Mouse (Mus musculus): ENCODE data around the gene Iqsec3. TPM values are rescaled to one million over a fixed set of nuclear protein-coding genes. Genes with fewer than 3 reads are reported as not detected.

Iqsec3 gene
- total RNA-seq (2021), result 1 to 10 TPM; 5.5 to 6.4 TPM
- long read RNA-seq, experiment 1, partial matches to known transcripts, result 2 of 3 reads
- long read RNA-seq, experiment 1, other reads (novel, unspliced or antisense), result 1 of 3 reads
- long read RNA-seq, experiment 2, partial matches to known transcripts, result 0 of 5 reads
- long read RNA-seq, experiment 2, other reads (novel, unspliced or antisense), result 5 of 5 reads

DNA sequence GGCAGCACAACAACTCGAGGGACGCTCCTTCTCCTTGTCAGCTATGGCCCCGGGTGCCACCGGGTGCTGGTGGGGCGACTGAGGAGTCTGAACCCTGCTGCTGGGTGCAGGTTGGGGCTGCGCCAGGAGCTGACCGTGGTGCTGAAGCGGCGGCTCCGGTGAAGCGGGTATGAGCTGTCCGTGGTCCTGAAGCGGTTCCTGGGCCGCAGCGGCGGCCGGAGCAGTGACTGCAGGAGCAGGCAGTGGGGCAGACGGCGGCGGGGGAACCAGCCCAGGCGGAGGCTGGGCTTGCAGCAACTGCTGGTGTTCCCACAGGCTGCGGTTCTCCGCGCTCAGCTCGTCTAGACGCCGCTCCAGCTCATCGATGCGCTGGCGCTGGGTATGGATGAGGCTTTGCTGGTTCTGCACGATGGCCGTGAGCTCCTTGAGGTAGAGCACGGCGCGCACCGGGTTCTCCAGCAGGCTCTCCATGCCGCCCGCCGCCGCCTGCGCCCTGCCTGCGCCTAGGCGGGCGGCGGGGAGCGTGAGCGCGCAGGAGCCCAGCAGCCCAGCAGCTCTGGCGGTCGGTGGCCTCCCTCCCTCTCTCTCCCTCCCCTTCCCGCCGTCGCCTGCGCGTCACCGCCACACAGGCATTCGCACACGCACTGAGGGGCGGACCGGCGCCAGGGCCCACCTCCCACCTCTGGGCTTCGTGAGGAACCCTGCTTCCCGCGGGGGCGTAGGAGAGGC, at the start of gene Iqsec3:
Iqsec3 (minus strand) TSS at position 586 of the 729 bp plus-strand sequence.
- DNase-seq (ENCODE audit: low spot score in 2 of 2), result peak; percentile 90 to 97

DNA sequence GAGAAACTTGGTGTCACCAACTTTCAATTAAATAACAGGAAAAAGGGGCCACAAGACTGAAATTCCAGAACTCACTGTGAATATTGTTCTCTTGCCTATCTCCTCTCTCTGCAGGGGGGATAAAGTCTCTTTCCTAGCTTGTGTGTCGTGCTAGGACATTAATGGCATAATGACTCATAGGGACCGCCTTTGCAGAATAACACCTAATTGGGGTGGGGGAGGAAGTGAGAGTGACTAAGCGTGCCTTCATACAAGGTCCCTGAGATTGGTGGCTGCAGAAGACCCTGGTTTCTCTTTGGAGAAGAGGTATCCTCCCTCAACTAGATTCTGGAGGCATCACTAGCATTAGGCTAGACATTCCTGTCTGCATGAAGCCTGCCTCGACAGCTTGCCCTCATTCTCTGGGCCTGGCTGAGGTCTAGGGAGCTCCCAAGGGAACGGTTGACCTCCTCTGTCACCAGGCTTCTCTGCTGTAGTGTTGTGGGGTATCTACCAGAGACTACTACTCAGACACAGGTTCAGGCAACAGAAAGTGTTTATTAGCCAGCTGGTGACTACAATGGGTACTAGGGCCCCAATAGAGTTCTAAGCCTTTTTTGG, 48.7 kb upstream of the Iqsec3 start:
- no peak for DNase-seq (ENCODE audit: low spot score in 2 of 2)

DNA sequence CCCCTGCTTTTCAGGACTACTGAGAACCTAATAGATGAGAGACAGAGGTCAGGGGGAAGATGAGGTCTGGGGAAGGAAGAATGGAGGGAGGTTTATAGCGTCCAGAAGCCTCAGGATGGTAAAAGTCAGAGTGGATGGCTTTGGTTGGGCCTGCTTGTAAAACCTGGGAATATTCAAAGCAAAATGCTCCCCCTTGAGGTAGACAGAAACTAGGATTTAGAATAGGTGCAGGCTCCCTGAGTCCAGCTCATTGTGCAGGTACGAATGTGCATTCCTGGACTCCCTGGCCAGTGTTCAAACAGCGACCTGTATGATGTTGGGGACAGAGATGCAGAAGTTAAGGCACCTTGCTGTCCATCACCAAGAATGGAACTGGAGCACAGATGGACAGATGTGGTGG, 47.6 kb upstream of the Iqsec3 start:
- DNase-seq (ENCODE audit: low spot score in 2 of 2), result no peak

DNA sequence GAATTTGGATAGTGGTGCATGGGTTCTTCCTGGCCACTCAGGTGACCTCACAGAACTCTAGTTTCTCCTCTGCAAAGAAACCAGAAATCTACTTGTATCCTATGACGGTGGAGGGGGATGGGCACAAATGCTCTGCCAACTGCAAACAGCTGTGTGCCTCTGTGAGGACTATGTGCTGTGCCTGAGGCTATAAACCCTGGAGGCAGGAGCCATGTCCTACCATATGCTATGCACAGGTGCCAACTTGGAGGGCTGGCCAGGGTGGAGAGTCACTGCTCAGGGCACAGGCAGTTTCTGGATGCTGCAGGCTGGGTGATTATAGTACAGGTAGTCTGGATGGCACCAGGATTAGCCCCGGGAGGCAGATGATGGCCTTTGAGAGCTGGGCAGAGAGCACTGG, 46.4 kb upstream of the Iqsec3 start:
- DNase-seq (ENCODE audit: low spot score in 2 of 2), result no peak

DNA sequence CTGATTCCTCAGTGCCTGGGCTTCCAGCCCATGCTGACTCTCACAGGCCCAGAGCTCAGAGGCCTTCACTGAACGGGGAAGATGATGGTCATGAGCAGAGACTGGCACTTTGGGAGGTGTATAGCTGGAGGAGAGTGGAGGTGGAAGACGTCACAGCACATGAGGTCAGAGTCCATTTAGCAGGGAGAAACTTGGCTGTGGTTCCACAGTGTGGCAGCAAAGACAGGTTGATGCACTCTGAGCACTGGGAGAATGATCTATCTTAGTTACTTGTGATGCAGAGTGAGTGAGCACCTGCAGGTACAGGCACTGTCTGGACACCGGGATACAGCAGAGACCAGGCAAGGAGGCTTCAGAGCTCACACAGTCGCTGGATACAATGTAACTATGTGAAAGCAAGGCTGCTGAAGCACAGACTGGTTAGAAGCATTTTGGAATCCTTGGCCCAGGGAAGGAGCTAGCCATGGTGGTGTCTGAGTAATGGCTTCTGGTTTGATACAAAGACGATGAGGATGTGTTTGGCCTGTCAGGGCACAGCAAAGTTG, 45.9 kb upstream of the Iqsec3 start:
- DNase-seq (ENCODE audit: low spot score in 2 of 2), result no peak

DNA sequence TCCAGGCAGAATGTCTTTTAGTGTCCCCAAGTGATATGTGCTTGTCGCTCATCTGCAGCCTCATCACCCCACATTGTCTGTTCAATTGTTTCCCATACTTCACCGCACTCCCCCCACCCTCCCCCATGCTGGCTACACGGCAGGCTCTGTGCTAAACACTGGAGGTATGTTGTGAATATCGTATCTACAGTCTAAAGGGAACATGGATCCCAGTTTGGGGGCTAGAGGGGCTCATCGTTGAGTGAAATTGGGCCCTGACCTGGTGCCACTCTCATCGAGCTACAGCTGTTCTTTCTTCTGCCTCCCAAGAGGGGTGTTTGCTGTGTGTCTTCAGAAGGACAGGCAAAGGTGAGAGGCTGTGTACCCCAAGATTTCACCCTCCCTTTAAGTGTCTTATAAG, 44.2 kb upstream of the Iqsec3 start:
- DNase-seq (ENCODE audit: low spot score in 2 of 2), result no peak

DNA sequence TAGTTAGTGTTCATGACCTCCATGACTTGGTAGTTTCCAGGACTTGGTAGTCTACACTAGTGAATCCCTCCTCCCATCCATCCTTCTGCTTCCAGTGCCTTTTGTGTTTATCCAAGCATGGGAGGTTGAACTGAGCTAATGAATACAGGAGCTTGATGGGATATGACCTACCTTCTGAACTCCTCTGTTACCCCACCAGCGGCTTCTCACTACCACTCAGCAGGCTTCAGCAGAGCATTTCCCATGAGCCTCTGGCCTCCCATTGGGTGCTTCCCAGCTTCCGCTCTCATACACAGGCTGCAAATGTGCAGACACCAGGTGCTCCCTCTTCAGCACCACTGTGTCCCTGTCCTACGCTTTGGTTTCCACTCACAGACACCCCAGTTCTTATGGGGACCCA, 36.9 kb upstream of the Iqsec3 start:
- no peak for DNase-seq (ENCODE audit: low spot score in 2 of 2)

DNA sequence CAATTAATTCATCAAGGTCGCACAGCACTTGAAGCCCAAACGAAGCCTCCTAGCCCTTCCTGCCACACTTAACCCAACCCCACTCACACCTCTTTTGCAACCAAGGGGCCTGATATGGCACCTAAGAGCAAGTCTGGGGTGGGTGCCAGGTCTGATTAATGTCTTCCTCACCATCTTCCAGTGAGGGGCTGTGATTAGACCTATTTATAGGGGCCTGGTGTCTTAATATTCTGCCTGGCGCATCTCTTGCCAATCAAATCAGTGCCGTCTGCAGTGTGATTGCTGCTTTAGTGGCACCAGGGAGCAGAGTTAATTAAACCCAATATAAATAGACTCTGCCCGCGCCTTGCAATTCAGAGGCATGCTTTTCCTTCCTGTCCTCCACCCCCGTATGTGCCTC, 36.4 kb upstream of the Iqsec3 start:
- DNase-seq (ENCODE audit: low spot score in 2 of 2), result no peak

DNA sequence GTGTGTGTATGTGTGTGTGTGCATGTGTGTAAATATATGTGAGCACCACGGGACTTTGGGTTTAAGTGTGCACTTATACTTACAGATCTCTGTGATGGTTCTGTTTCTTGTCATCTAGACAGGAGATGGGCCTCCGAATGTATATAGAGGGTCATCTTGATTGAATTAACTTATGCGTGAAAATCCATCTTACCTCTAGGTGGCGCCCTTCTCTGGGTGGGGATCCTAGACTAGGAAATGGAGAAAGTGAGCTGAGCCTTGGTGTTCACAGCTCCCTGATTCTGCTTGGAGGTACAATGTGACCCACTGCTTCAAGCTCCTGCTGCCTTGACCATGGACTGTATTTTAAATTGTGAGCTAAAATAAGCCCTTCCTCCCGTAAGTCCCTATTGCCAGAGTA, 34.8 kb upstream of the Iqsec3 start:
- DNase-seq (ENCODE audit: low spot score in 2 of 2), result no peak

DNA sequence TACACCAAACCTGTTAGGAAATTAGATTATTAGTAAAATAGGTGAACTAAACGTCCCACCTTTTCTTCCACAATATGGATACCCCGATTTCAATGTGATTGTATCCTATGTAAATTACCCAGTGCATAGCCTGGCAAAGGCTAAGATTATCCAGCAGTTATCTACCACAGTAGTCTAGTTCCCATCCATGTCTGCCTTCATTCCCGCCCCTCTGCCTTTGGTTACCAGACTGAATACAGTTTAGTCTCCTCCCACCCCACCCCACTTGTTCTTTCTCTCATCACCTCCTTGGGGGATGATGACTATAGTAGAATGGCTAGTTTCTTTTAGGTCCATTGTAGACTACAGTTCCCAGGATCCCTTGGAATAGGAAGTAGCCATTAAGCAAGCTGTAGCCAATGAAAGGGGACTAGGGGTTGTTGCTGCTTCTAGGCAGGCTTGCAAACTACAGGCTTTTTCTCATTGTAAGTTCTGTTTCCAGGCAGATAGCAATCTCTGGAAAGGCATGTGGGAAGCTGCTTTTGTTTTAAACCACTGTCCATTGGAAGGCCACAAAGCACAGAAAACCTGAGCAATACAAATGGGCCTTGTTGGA, 27.7 kb upstream of the Iqsec3 start:
- no peak for DNase-seq (ENCODE audit: low spot score in 2 of 2)

DNA sequence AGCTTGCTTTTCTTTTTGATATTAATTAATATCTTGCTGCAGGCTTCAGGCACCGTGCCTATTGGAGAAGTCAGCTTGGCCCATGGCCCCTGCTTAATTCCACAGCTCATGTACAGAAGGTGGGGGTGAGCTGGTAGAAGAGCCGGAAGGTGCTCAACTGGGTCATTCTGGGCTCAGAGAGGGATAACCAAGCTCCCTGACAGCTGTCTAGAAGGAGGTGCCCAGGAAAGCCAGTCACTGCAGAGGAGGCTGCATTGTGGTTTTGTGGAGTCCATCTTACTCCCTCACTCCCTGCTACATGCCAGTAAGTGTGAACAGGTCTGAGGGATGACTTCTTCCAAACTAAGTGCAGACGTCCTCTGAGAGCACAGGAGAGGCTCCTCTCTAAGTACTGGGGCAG, 26.4 kb upstream of the Iqsec3 start:
- DNase-seq (ENCODE audit: low spot score in 2 of 2), result no peak

DNA sequence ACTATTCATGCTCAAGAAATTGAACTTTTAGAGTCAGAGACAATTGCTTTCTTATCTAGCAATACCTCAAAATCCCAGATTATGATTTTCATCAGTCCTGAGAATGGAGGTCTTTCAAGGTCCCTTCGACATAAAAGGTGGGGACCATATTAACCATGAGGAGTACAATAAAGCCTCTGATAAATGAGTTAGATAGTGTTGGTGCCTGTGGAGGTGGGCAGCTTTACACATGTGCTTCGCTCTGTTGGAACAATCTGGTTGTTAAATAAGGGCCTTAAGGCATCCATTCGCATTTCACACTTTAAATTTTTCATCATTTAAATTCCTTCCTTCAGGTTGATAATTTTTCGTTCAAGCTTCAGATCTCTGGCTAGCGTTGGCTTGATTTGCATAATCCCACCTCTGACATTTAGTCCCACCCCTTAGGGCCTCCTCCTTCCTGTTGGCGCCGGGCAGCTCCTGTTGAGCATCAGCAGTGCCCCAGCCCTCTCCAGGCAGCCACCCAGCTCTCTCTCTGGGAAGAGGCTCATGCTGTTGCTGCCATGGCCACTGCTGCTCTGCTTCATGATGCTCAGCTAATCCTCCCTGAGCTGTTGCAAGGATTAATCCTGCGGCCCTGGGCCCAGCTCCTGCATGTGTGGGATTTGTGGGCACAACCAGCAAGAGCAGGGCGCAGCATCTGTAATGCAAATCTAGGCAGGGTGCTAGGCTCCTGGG, 25.5 kb upstream of the Iqsec3 start:
- no peak for DNase-seq (ENCODE audit: low spot score in 2 of 2)

DNA sequence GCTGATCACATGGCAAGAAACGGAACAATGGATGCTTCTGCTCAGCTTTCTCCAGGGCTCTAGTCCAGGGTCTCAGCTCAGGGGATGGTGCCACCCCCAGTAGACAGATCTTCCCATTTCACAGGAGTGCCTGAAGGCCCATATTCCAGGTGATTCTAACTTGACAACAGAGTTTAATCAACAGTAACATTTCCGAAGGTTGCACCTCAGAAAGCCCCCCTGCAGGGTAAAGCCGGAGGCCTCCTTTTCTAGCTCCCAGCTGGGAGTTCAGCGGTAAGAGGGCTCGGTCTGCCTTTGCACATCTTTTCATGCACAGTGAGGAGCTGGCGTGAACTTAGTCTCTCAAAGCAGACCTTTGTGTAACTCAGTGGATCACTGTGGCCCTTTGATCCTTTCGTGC, 22.1 kb upstream of the Iqsec3 start:
- no peak for DNase-seq (ENCODE audit: low spot score in 2 of 2)

DNA sequence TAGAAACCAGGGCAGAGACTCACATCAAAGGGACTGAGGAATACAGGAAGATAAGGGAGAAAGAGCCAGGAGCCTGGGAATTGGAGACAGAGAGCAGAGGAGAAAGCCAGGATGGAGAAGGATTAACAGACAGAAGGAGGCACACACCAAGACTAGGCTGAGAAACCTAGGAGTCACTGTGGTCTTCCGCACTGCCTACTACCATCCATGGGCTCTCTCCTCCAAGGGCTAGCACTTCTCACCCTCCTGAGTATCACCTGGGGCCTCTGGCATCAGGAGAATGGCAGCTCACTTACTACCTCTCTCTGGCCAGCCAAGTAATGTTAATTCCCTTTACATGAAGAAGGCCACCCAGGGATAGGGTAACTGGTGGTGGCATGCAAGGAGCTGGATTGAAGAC, 21.5 kb upstream of the Iqsec3 start:
- DNase-seq (ENCODE audit: low spot score in 2 of 2), result no peak

DNA sequence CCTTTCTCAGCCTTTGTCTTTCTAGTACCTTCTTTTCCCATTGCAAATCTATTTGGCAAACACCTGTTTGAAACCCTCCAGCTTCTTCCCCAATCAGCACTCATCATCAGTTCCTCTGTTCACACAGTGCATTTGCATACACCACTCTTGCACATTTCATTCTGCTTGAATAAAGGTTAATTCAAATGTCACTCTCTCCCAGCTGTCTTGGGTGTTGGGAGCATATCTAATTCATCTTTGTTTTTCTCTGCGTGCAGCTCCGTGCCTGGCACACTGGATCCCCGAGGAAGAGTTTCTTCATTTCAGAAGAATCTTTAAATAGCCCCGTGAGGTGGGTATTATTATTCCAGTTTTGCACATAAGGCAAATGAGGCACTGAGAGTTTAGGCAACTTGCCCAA, 20.8 kb upstream of the Iqsec3 start:
- DNase-seq (ENCODE audit: low spot score in 2 of 2), result no peak

DNA sequence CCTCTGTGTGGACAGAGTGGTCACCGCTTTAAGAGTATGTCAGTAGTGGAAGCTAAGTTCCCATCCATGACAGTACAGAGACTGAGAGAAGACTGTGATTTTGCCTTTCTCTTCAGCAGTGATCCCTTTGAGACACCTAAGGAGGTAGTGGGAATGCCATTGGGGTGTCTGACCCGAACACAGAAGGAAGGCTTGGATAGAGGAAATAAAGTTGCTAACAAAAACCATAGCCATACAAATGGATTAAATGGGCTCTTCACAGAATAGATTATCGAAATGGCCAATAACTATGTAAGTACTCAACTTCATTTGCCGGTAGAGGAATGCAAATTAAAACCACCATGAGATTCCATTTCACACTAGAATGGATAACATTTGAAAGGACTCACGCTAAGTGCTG, 17.9 kb upstream of the Iqsec3 start:
- DNase-seq (ENCODE audit: low spot score in 2 of 2), result no peak

DNA sequence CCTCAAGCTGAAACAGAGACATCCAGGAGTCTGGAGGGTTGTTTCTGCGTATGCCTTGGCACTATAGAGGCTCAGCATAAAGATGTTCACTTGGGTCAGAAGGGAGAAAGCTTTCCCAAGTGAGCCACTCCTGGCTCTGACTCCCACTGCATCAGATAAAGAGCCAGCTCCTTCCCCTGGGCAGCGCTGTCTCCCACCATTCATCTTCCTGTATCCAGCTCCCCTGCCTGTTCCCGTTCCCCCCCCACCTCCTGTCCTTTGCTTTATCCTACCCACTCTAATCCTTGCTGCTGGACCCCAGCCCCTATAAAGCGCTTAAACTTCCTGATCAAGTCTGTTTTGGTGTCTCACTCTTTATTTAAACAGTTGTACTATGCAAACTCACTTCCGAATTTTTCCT, 1.2 kb downstream of the Iqsec3 start:
- no peak for DNase-seq (ENCODE audit: low spot score in 2 of 2)

DNA sequence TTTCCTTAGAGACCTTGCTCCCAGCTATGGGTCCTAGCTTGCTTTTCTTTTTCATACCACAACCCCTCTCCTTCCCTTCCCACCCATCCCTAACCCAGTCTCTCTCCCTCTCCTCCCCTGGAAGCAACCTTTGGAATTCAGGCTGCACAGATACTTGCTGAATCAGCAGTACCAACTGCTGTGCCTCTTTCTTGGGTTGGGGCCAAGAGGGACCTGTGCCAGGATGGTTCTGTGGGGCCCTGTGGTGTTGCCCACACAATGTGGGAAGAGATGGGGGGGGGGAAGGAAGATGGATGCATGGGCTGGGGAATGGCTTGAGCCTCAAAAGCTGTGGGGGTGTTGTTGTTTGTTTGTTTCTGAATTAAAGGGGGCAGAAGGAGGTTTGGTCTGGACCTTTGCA, 5.2 kb downstream of the Iqsec3 start:
- DNase-seq (ENCODE audit: low spot score in 2 of 2), result no peak

DNA sequence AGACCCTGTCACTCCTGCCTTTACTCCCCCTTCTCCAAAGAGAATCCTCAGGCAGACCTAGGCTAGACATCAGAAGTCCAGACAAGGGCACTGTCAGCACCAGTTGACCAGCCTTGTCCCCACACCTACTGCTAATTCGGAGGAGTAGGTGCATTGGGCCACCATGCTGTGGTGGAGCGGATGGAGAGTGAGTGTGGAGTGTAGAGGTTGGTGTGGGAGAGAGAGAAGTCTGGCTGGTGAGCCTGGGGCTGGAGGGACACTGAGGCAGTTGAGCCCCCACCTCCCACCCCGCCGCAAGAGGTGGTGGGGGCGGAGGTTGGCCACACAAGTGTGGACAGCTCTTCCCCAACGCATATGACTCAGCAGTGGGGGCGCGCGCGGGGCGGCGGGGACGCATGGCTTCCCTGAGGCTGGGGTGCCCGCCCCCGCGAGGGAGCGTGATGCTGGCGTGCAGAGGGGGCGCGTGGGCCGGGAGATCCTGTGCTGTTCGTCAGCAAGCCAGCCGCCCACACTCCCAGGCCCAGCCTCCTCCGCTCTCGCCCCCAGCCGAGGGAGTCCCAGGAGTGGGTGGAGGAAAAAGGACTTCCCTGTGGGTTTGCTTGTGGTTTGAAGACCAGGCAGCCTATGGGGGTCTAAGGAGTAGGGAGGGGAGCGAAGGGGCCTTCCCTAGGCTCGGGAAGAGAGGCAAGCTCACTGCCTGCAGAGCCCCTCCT, 10.7 kb downstream of the Iqsec3 start:
- no peak for DNase-seq (ENCODE audit: low spot score in 2 of 2)

DNA sequence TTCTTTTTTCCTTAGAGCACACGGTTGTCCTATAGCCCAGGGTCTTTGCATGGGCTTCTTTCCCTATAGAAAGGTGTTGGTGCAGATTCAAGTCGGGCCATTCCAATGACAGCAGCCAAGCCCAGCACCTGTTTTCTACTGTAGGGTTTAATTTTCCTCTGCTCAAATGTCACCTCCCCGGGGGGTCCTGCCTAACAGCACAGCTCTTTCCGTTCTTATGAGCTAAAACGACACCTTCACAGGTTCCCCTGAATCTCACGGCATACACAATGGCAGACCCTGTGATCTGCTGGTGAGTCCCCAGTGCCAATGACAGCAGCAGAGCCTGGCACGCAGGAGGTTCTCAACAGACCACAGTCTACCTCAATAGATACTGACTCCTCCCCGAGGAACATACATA, 16.1 kb downstream of the Iqsec3 start:
- DNase-seq (ENCODE audit: low spot score in 2 of 2), result no peak

DNA sequence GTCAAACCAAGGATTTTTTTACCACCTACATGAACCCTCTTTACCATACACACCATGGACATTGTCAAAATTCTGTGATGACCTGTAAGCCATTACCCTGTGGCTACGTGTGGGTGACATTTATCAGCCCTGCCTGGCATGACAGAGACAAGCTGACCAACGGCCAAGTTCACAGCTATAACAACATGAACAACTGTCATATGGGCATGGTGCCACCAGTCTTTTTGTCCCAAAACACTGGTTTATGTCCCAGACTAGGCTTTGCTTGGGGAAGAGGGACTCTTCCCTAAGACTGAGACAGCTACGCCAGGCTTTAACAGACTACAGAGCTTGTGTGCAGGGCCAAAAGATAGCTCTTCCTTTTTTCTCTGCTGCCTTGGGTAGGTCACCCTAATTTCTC, 16.8 kb downstream of the Iqsec3 start:
- DNase-seq (ENCODE audit: low spot score in 2 of 2), result no peak
